Mouse (Mus musculus) retina, embryonic 14.5 days (tissue): Measurements from ENCODE around the gene Atrnl1.
"Not testable (repeated sequence)": the region's sequence is repeated elsewhere in the genome, so short reads cannot be mapped to it uniquely, and the experiment has no call there.

Experiments
- DNase-seq: peaks from one replicate; pipeline ENCODE4 v3.0.0-alpha.2; 2015; ENCODE audit warnings: low spot score

Atrnl1 gene

DNA sequence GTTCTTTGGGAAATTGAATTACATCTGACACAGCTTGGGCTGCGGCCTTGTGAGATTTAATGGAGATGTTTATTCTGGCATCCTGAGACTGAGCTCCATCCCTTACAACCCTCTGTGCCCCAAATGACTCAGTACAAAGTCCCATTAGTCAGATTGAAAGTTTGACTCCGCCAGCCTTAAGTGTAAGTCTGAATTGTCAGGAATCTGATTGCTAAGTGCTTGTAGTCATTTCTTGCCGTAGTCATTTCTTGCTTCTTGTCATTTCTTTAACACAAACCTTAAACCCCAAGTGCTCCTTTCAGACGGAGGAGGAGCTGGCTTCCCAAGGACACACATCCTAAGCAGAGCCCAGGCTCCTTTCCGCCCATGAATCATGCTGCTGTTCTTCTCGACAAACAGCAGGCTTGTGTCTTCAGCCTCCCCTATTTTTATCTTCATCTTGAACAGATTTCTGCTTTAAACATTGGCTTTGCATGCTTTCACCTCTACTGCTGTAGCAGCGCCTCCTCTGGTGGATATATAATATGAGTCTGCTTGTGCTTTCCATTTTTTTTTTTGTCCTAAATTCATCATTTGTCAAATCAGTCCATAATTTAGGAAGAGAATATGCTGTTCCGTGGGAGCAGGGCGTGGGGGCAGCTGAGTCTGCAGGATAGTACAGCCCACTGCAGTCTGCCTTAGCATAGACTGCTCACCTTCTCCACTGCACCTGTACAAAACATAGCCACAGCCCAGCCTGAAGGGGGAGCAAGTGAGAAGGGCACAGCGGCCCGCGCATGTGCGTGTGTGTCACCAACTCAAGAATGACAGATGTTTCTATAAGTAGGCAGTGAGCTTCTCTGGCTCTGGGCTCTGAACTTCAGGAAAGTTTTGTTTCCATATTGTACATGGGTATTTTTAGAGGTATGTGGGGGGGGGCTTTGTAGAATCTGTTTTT lies 214.7 kb downstream of the Atrnl1 start:
- DNase-seq, result no peak

DNA sequence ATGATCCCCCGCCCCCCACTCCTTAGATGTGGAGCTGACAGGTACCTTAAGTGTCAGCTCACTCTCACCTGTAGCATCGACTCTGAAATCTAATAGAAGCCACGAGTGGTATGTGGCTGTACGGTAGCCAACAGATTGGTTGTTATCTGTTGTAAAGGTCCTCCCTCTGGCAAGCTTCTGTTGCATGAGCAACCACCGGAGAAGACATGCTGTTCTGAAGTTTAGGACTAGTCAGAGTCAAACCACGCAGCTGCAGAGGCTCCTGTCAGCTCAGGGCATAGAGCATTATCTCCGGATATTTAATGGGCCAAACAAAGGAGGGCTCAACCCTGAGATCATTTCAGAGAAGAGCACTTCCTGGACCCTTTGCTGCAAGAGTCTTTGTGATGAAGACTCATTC lies 222.2 kb downstream of the Atrnl1 start:
- DNase-seq, result no peak

DNA sequence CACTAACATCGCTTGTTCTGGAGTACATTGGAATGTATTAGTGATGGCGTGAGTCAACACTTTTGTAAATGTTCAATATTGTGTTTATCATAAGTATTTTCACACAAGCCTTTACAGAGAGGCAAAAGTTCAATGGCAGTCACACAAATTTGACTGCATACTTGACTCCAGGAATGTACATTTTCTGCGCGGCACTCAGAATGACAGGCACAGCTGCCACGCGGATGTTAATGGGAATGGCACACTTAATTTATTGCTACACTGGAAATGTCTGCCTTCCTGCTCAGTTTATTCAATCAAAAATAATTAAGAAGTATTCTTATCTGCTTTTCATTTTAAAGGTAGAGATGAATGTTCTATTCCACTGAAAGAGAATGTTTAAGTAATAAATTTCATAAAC lies 227.0 kb downstream of the Atrnl1 start:
- peak; percentile 47 for DNase-seq

DNA sequence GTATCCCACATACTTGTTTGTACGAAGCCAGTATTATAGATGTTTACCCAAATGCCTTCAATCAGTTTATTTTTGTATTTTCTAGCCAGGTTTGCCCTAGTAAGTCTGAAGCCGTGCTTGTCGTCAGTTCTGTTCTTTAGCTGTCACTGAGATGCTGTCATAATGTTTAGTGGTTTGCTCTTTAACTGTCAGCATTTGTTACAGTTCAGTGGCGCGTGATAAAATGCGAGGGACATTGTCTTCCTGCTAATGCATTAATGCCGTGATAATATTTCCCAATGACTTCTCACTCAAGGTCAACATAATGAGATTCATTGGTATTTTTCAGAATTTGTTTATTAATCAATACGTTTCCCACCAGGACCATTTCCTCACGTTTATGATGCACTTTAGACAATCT lies 227.7 kb downstream of the Atrnl1 start:
- DNase-seq, result peak; percentile 68

DNA sequence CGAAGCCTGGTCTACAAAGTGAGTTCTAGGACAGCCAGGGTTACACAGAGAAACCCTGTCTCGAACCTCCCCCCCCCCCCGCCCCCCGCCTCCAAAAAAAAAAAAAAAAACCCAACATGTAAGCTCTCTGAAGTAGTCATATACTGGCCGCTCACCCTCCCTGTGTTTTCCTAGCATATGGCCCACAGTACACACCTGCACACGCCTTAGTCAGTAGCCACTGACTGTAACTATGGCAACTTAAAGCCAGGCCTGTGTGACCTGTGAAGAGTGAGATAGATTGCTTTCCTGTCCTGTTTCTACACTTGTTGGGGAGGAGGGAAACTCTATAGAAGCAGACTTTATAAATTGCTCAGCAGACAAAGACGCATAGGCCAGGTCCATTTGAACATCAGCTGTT lies 239.1 kb downstream of the Atrnl1 start:
- DNase-seq, result no peak

DNA sequence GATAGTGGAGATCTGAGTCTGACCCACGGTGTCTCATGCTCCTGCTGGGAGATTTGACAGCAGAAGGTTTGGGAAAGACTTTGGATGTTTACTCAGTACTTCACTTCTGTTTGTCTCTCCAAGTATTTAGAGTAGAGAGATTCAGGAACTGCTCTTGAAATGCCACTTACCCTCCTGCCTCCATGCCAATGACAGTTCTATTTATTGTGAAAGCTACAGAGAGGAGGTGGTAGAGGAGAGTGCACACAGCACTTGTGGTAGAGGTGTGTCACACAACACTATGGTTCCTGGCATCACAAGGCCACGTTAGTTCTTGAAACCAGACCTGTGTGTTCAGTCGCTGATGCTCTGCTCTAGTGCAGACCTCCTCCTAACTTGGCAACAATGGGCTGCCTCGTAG lies 257.5 kb downstream of the Atrnl1 start:
- DNase-seq, result no peak

DNA sequence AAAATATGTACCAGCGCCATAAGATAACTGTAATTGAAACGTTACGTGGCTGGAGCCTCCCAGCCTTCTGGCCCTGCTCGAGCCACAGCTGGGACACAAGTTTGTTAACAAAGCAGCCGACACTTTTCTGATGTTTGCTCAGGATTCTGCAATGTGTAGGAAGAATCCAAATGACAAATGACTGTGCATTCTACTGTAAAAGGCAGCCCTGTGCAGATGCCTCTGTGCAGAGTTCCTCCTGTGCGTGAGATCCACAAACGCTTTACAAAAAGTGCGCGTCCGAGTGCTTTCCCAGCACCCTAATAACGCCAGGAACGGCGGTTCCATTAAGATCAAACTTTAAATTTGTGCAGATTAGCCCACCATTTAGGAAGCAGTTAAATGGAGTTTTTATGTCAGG lies 260.0 kb downstream of the Atrnl1 start:
- DNase-seq, result no peak

DNA sequence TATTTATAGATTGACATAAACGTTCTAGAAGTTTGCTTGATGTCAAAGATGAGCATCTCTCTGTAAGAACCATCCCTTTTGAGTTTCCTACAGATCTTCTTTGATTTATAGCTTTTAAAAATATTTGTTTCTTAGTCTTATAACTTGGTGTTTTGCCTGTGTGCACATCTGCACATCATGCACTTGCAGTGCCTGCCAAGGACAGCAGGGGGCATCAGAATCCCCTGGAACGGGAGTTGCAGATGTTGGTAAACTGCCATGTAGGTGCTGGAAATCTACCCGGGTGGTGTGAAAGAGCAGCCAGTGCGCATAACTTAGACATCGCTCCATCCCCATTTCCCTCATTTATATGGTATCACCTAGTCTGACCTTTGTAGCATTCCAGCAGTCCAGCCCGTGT lies 265.2 kb downstream of the Atrnl1 start:
- DNase-seq, result no peak

DNA sequence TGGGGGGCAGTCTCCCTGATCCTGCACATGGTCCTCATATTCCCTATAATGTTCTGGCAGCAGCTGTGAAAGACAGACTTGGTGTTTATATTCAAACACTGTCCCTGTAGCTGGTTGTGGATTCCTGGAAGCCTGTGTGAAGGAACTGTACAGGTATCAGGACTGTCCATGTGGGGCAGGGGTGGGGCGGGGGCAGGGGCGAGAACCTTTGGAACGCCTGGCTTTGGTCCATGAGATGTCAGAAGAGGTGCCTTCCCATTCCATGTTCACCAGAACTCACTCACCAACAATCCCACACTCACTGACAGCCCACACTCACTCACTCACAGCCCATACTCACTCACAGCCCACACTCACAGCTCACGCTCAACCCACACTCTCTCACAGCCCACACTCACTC lies 266.5 kb downstream of the Atrnl1 start:
- DNase-seq, result no peak

DNA sequence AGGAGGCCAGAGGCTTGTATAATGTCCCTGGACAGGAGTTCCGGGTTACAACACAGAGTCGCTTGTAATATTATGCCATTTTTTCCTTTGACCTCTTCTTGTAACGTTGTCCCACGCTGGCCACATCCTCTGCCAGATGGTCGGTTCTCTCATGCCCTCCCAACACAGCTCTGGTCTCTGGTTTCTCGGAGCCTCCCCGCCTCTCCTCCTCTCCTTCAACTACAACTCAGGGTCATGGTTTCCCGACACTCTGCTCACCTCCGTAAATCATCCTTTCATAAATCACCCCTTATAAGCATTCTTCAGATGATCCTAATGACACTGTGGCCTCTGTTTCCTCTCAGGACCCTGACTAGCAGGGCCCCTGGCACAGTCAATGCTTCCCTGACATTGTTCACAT lies 267.7 kb downstream of the Atrnl1 start:
- no peak for DNase-seq

DNA sequence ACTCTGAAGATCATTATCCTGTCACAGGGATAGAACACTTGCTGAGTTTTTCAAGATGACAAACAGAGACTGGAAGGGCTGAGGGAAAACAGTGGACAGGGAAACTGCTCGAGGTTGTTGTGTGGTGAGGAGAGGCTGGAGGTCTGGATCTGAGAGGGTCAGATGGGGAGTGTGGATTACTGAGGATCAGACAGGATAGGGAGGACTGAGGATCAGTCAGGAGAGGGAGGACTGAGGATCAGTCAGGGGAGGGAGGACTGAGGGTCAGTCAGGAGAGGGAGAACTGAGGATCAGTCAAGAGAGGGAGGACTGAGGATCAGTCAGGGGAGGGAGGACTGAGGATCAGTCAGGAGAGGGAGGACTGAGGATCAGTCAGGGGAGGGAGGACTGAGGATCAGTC lies 269.0 kb downstream of the Atrnl1 start:
- not testable (repeated sequence) for DNase-seq

DNA sequence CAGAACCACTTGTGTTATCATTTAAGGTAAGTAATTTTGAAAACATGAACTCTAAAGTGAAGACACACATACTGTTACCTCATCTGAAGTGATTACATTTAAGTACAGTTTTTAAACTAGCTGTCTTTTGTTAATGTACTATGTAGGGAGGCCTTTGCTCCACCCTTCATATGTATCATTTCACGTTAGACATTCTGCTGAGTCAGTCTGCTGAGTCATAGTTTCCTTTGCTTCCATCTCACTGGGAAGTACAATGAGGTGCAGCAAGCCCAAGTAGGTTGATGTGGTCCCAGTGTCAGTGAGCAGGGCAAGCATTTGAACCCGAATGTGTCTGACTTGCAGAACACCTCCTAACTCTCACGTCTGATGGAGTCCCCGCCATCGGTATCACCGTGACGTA lies 271.1 kb downstream of the Atrnl1 start:
- DNase-seq, result no peak

DNA sequence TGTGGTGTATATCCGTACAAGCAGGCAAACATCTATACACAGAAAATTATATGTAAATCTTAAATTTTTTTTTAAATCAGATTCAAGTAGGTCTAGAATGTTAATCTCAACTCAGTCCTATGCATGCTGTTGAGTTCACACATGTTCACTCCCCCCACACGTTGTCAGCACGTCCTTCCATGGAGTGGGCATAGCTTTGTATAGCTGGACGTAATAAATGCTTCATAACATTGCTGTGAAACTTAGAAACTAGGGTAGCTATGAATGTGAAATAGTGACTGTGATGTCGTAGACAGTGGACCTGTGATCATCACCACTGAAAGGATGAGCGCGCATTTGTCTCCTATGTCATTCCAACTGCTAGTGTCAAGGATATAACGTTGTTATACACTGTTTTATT lies 278.0 kb downstream of the Atrnl1 start:
- DNase-seq, result no peak

DNA sequence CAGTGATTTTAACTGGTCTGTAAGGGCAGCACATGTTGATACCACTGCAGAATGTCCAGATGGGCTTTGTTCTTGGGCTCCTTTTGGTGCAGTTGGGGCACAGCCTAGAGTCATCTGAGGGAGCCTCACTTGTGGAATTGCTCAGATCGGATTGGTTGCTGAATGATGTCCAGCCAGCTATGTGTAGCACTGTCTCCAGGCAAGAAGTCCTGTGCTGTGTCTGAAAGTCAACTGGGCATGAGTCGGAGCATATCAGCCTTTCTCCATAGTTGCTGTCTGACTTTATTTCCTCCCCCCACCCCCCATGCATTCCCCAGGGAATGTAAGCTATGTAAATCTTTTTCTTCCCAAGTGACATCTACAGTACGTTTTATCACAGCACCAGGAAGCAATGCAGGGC lies 278.9 kb downstream of the Atrnl1 start:
- DNase-seq, result no peak

DNA sequence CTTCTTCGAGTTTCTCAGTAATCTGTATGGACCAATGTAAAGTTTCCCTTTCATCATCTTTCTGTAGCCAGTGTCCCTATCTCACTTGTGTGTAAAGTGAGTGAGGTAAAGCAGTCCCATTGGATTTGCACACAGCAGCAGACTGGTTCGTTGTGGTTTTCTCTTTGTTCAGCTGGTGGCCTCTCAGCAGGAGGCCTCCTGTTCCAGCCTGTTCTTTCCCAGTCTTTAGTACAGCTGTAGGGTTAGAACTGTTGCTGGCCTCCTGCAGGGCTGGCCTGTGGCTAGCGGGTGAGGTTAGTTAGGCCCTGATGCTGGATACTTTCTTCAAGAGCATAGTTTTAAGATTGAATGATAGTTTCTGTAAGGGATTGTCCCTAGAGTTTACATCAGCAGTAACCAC lies 280.1 kb downstream of the Atrnl1 start:
- peak; percentile 63 for DNase-seq

DNA sequence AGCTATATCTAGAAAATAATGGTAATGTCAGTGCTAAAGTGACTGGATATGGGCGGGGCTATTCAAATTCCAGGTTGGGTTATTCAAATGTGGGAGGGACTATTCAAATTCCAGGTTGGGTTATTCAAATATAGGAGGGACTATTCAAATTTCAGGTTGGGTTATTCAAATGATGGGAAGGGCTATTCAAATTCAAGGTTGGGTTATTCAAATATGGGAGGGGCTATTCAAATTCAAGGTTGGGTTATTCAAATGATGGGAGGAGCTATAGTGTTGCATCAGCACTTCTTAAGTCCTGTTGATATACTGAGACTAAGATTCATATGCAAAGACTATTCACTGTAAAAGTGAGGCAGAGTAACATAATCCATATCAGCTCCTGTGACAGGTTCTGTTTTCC lies 283.4 kb downstream of the Atrnl1 start:
- DNase-seq, result no peak

DNA sequence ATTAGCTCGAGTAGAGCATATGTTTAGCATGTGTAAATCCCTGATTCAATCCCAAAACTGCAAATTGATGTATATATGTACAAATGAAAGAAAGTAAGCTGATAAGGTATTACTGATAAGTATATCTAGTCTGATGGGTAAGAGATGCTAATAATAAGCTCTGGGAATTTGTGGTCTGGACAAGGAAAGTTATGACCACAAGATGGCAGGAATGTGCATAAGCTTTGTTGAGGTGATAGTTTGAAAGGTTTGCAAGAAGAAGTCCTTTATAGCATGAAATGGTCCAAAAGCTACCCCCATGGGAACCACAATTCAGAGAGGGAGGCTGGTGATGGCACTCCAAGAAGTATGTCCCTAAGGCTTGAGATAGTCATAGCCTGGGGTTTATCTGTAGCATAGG lies 289.2 kb downstream of the Atrnl1 start:
- peak; percentile 32 for DNase-seq

DNA sequence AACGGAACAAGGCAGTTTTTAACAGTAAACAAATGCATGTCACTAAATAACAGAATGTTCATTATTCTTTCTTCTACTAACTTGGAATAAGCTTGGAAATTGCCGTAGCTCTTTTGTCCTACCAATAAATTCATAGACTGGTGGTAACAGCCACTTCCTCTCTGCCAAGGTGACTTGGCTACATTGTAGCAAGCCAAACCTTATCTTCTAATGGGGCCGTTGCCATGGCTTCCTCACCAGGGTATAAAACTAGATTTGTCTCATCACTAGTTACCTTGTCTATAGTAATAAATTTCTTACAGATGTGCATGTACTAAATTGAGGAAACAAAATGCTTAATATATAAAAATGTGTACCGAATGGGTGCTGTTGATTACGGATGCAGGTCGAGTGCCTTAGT lies 298.6 kb downstream of the Atrnl1 start:
- DNase-seq, result no peak

DNA sequence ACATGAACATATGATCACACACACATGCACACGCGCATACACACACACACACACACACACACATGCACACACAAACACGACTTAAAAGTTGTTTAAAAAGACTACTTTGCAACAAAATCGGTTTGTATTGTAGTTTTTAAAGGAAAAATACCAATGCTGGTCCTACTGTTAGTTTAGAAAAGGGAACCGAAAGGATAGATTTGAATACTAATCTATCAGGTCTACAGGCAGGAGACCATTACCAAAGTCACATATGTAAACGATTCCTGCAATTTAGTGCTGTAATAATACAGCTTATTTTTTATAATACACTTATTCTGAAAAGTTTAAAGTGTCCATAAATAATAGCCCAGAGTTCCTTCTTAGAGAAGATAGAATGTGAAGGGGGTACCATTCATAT lies 299.8 kb downstream of the Atrnl1 start:
- DNase-seq, result no peak

DNA sequence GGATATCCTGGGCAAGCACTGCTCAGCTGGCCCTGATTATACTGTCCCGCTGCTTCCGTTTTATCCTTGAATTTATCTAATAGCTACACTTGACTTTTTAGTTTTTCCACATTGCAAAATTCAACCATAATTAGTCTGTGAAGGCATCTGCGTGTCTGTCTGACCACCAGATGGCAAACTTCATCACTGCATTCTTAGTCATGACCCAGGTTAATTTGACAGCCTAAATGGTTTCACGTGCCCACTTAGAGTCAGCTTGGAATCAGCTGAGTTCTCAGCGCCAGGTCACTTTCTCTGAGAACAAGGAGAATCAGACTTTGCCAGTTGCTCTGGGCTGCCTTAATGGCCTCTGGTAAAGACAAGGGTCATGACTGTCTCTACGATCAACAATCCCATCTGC lies 305.5 kb downstream of the Atrnl1 start:
- DNase-seq, result peak; percentile 51

DNA sequence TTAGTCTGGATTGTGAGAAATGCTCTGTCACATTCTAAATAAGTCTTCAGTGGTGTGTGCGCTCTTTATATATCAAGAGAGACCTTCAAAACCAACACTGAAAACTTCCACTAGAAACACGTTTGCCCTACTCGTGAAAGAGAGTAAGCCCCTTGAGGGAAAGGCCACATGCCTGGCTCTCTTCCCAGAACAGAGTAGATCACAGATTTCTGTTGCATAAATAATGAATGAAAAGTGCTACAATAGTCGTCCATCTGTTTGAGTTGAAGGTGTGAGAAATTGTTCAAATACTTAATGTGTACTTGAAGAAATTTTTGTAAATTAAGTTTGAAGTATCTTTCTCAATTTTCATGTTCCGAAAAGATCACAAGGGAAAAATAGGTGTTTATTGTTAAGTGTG lies 312.2 kb downstream of the Atrnl1 start:
- DNase-seq, result no peak

DNA sequence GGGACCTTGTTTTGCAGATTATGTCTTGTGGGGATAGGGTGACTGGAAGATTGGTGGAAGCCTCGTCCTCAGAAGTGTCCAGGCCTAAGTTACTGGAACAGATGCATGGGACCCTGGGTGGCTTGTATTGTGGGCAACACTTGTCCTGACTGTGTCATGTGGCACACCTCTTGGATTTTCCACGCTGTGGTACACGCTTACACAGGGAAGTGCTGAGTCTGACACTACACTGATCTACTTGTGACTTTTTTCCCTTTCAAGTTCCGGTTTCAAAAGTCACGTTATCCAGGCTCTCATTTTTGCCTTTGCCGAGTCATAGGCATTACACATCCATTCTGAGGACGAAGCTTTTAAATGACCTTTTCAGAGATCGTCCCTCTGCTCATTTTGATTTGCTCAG lies 314.0 kb downstream of the Atrnl1 start:
- DNase-seq, result no peak

DNA sequence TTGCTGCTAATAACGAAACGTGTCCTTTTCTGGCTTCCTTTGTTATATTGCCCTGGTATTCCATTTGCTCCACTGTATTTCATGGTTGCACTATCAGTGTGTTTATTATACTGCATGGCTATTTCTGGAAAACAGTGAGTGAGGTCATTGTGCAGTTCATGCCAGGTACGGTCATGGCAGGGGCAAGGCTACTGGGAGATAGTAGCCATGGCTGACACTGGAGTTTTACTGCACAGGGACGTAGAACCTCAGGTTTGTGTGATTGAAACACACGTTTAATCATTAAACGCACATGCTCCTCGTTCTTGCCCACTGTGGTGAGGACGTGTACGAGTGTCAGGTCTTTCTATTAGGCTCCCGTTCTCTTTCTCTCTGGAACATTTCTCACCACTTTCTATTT lies 314.8 kb downstream of the Atrnl1 start:
- DNase-seq, result no peak

DNA sequence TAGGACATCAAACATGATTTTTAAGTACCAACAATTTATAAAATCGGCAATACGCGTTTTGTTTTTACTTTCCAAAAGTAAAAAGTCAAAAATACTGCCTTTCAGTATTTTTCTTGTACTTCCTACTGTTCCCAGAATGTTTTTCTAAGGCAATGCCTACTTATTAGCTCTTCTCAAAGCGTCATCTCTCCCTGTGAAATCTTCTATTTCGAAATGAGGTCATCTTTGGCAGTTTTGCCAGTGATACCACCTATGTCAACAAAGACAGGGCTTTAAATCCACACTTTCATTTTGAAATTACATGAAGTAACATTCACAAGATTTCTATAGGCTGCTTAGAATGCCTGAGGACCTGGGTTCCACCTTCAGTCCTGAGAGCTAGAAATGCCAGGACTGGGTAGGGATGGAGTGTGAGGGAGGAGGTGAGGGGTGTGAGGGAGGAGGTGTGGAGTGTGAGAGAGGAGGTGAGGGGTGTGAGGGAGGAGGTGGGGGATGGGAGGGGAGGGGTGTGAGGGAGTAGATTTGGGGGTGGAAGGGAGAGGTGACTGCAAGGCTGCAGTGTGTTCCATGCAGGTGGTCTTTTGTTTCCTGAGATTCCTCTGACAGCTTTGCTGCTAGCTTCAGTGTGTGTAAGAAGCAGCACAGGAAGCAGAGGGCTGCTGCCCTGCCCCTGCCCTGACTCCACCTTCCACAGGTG lies 315.5 kb downstream of the Atrnl1 start:
- peak; percentile 57 for DNase-seq
